Mouse (Mus musculus) macrophage (primary cell): Measurements from ENCODE around the gene Rgn. TPM values are rescaled to one million over a fixed set of nuclear protein-coding genes. Genes with fewer than 3 reads are reported as not detected.

Experiments used
- H3K27ac ChIP-seq: fragments of 350-480 bp; formaldehyde crosslinking; 2 replicates; pipeline ENCODE4 v1.9.0; 2021
- H3K36me3 ChIP-seq: fragments of 350-480 bp; formaldehyde crosslinking; 2 replicates; pipeline ENCODE4 v1.9.0; 2021; ENCODE audit errors: inconsistent target
- H3K4me3 ChIP-seq: fragments of 350-480 bp; formaldehyde crosslinking; 2 replicates; pipeline ENCODE4 v1.9.0; 2021; ENCODE audit errors: inconsistent target
- H3K79me2 ChIP-seq: fragments of 350-480 bp; formaldehyde crosslinking; 2 replicates; pipeline ENCODE4 v1.9.0; 2021; ENCODE audit errors: inconsistent target
- WGBS: methylation state at CpG from one replicate; pipeline ENCODE4 v1.1.7; 2026; ENCODE audit warnings: inconsistent platforms; ENCODE audit not compliant: missing documents; 5-methylcytosine and 5-hydroxymethylcytosine counted together
- polyA plus RNA-seq: library from polyadenylated mRNA; stranded (reverse); fragments of 250-400 nt; gene quantifications from 3 replicates; pipeline ENCODE4 v1.2.4, GENCODE M21; 2018; ENCODE audit warnings: inconsistent platforms
- total RNA-seq, 78 experiments: library from RNA; depleted of rRNA; stranded (reverse); fragments of 250-400 nt; gene quantifications; 1 replicate in 9 of 78; 2 replicates in 24 of 78; 3 replicates in 43 of 78; 4 replicates in 2 of 78; pipeline ENCODE4 v1.2.4; 2018; ENCODE audit warnings: inconsistent platforms in 56 of 78

Gene Rgn
- total RNA-seq (2018; cell fraction: chromatin; rRNA removed): not detected
- total RNA-seq (2018; cell fraction: cytosol; rRNA removed): not detected
- not detected for total RNA-seq (2018; cell fraction: nucleus; rRNA removed)
- not detected in 3 replicates for polyA plus RNA-seq

DNA sequence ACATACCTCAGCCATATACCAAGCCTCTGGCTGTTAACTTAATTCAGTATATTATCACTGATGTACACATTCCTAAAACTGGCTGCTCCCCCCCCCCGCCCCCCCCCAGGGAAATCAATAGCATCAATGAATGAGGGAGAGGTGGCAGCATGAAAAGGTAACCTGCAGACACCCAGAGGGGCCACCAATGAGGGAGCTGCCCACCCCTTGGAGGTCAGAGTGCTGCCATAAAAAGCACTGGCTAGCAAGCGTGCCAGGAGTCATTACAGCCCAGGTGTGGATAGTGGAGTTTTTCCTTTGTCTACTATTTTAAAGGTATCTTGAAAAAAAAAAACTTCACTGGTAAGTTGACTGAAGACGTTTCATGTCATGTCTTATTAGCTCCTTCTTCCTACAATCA, at the start of gene Rgn:
Gene Rgn (plus strand): TSS at position 256 of the 400 bp plus-strand sequence.
- Histone ChIP-seq H3K79me2 (no peaks in the 10 kb centered on the region), H3K4me3 (no peak within 1 kb of the TSS), H3K27ac (no peak within 1 kb of the TSS), H3K36me3 (no peaks in the 10 kb centered on the region)
- WGBS: 97% methylated on average over 3 of the region's 3 CpGs

GRCm38 (mm10) chrX:20520290-20520939, 29.2 kb upstream of the Rgn start:
- WGBS: 65% methylated on average over 2 of the region's 7 CpGs
- Histone ChIP-seq H3K4me3 (no peak overlapping the region), H3K79me2 (no peaks in the 10 kb centered on the region), H3K27ac (no peak overlapping the region), H3K36me3 (no peaks in the 10 kb centered on the region)

DNA sequence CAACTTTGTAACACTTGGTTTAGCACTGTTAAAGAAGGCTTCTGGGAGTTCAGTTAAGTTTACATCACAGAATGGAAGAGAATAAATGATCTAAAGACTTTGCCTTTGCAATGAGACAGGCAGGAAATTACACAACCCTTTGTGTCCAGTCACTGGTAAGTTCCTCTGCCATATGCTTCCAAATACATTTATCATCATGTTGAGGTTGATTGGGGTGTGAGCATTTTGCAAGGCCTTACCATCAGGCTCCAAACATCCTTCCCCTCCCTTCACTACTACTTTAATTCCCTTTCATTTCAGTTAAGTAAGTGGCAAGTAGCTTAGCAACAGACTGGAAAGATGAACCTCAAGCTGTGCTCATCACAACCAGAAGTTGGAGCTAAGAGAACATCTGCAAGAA, 28.0 kb upstream of the Rgn start:
- Histone ChIP-seq H3K79me2 (no peaks in the 10 kb centered on the region), H3K4me3 (no peak overlapping the region), H3K27ac (no peak overlapping the region), H3K36me3 (no peaks in the 10 kb centered on the region)

DNA sequence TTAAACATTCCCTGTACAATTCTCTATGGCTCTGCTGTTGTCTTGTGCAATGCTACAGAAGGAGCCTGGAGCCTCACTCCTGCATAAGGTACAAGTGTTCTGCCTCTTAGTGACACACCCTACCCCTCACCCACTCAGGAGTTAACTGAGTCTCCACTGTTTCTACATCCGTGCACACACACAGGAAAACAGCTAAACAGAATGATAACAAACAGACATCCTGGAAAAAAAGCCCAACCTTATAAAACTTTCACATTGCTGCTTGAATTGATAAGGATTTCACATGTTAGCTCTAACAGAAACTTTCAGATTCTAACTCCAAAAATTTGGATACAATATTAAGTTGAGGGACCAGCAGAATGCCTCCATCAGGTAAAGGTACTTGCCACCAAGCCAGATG, 17.0 kb upstream of the Rgn start:
- no peaks in the 10 kb centered on the region for H3K79me2 ChIP-seq
- 71% methylated on average over 1 of the region's 1 CpGs for WGBS
- H3K36me3 ChIP-seq: no peaks in the 10 kb centered on the region
- H3K27ac ChIP-seq: no peak overlapping the region
- no peak overlapping the region for H3K4me3 ChIP-seq

GRCm38 (mm10) chrX:20543867-20544266, 5.7 kb upstream of the Rgn start:
- 86% methylated on average over 3 of the region's 3 CpGs for WGBS
- Histone ChIP-seq H3K27ac (no peak overlapping the region), H3K79me2 (no peaks in the 10 kb centered on the region), H3K36me3 (no peaks in the 10 kb centered on the region), H3K4me3 (no peak overlapping the region)

DNA sequence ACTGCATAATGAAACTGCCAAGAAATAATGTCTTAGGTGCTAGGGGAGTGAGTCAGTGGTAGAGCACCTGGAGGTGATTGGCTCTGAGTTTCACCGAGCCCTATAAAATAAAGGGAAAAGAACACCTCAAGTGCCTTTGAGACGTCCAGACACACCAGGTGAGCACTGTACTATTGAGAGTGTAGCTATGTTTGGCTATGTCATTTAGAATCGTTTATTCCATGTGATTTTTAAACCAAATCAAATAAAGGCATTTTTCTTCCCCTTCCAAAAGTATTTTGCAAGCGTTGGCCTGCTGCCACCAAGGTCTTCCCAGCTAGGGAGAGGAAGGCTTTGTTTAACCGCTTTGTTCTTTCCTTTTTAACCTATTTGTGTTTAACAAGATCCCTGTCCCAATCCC, 2.0 kb upstream of the Rgn start:
- Histone ChIP-seq H3K4me3 (no peak overlapping the region), H3K27ac (no peak overlapping the region), H3K79me2 (no peaks in the 10 kb centered on the region), H3K36me3 (no peaks in the 10 kb centered on the region)
- 48% methylated on average over 3 of the region's 5 CpGs for WGBS

- Histone ChIP-seq H3K4me3 (no peak overlapping the region), H3K36me3 (no peaks in the 10 kb centered on the region), H3K79me2 (no peaks in the 10 kb centered on the region), H3K27ac (no peak overlapping the region)
- 33% methylated on average over 21 of the region's 24 CpGs for WGBS
Measured at GRCm38 (mm10) chrX:20548011-20548879, 1.3 kb upstream of the Rgn start.

- H3K4me3 ChIP-seq: no peak overlapping the region
- H3K36me3 ChIP-seq: no peaks in the 10 kb centered on the region
- H3K27ac ChIP-seq: no peak overlapping the region
- no peaks in the 10 kb centered on the region for H3K79me2 ChIP-seq
- WGBS: 67% methylated on average over 1 of the region's 1 CpGs
Measured at GRCm38 (mm10) chrX:20548880-20549440, 627 bp upstream of the Rgn start.

DNA sequence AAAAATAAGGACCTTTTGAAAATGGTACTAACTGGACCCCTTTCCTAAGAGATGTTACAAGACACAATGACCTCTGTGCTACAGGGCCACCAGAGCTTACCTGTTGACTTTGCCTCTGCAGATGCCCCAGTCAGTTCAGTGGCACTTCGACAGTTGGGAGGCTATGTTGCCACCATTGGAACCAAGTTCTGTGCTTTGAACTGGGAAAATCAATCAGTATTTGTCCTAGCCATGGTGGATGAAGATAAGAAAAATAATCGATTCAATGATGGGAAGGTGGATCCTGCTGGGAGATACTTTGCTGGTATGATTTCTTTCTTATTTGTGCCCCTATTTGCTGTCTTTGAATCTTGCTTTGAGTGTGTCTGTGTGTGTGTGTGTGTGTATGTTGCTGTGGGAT, 2.6 kb downstream of the Rgn start:
- Histone ChIP-seq H3K27ac (no peak overlapping the region), H3K4me3 (no peak overlapping the region), H3K79me2 (no peaks in the 10 kb centered on the region), H3K36me3 (no peaks in the 10 kb centered on the region)
- 86% methylated on average over 2 of the region's 2 CpGs for WGBS

GRCm38 (mm10) chrX:20561846-20562245, 12.3 kb downstream of the Rgn start:
- no peak overlapping the region for H3K4me3 ChIP-seq
- no peaks in the 10 kb centered on the region for H3K36me3 ChIP-seq
- no peaks in the 10 kb centered on the region for H3K79me2 ChIP-seq
- 33% methylated on average over 1 of the region's 1 CpGs for WGBS
- no peak overlapping the region for H3K27ac ChIP-seq

GRCm38 (mm10) chrX:20563941-20564340, 14.4 kb downstream of the Rgn start:
- Histone ChIP-seq H3K36me3 (no peaks in the 10 kb centered on the region), H3K79me2 (no peaks in the 10 kb centered on the region), H3K4me3 (no peak overlapping the region), H3K27ac (0 out of 2 replicates have a peak overlapping the region, but pooled peaks have one; percentile 2)
- 47% methylated on average over 4 of the region's 4 CpGs for WGBS

DNA sequence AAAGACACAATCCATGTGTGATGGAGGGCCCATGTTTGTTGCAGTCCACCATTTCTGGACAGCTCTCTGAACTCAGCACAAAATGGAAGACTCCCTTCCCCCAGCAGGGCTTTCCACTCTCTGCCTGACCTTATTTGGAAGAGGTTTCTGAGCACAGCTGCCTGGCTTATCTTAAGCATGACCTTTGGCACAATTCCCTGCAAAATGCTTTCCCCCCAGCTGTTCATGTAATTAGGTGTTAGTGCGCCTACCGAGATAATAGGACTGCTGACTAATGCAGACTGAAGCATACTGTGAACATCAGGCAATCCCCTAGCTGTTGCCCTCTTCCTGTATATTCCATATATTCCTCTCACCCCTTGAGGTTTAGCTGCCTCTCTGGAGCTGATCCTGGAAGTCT, 21.4 kb downstream of the Rgn start:
- 100% methylated on average over 2 of the region's 2 CpGs for WGBS
- H3K27ac ChIP-seq: no peak overlapping the region
- no peaks in the 10 kb centered on the region for H3K79me2 ChIP-seq
- no peaks in the 10 kb centered on the region for H3K36me3 ChIP-seq
- H3K4me3 ChIP-seq: no peak overlapping the region

DNA sequence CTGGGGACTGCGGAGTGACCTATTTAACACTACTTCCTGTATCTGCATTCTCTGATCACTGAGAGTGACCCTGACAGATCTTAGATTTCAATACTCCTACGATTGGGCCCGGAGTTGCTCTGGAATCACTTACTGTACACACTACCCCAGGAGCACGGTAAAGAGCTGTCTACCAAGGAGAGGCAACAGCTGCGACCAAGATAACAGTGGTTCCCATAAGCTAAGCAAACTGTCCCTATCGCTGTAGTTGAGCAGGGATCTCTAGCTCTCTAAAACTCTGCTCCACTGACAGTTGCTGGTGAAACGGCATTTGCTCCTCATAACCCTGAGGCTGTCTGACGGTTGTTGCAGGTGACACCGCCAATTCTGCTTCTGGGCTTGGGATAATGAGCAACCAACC, 23.1 kb downstream of the Rgn start:
- no peaks in the 10 kb centered on the region for H3K79me2 ChIP-seq
- no peaks in the 10 kb centered on the region for H3K36me3 ChIP-seq
- H3K27ac ChIP-seq: no peak overlapping the region
- no peak overlapping the region for H3K4me3 ChIP-seq
- 91% methylated on average over 9 of the region's 9 CpGs for WGBS

DNA sequence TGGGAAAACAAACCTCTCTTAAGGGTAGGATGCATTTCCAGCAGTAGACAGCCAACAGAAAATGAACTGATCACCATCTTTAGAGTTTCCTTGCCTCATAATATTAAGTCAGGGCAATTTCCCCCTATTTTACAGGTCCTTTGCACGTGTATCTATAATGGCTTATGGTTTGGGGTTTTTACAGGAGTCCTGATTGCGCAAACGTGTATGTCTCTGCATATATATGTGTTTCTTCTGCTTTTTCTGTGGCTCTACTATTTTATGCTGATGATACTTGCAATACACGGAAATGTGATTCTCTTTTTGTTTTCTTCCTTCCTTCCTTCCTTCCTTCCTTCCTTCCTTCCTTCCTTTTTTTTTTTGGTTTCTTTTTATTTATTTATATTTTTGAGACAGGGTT, 24.3 kb downstream of the Rgn start:
- H3K79me2 ChIP-seq: no peaks in the 10 kb centered on the region
- no peak overlapping the region for H3K27ac ChIP-seq
- WGBS: 45% methylated on average over 2 of the region's 4 CpGs
- no peaks in the 10 kb centered on the region for H3K36me3 ChIP-seq
- no peak overlapping the region for H3K4me3 ChIP-seq

- H3K36me3 ChIP-seq: no peaks in the 10 kb centered on the region
- H3K79me2 ChIP-seq: no peaks in the 10 kb centered on the region
- no peak overlapping the region for H3K4me3 ChIP-seq
- H3K27ac ChIP-seq: no peak overlapping the region
- 24% methylated on average over 2 of the region's 4 CpGs for WGBS
Measured at GRCm38 (mm10) chrX:20587968-20588367, 38.4 kb downstream of the Rgn start.
